Mouse (Mus musculus) urinary bladder, postnatal 10 days (tissue): Measurements from ENCODE around the gene Rhbdl1.
"Not testable (repeated sequence)": the region's sequence is repeated elsewhere in the genome, so short reads cannot be mapped to it uniquely, and the experiment has no call there.

Experiments
- DNase-seq: peaks from one replicate; pipeline ENCODE4 v3.0.0; 2022; ENCODE audit warnings: low spot score

Gene Rhbdl1

DNA sequence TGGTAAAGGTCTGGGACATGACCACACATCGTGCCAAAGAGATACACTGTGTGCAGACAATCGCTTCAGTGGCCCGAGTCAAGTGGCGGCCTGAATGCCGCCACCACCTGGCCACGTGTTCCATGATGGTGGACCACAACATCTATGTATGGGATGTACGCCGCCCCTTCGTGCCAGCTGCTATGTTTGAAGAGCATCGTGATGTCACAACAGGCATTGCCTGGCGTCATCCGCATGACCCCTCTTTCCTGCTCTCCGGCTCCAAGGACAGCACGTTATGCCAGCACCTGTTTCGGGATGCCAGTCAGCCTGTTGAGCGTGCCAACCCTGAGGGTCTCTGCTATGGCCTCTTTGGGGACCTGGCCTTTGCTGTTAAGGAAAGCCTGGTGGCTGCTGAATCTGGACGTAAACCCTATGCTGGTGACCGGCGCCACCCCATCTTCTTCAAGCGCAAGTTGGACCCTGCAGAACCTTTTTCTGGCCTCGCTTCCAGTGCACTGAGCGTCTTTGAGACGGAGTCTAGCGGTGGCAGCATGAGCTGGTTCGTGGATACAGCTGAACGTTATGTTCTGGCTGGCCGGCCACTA, 11.0 kb downstream of the Rhbdl1 start:
- DNase-seq, result no peak

DNA sequence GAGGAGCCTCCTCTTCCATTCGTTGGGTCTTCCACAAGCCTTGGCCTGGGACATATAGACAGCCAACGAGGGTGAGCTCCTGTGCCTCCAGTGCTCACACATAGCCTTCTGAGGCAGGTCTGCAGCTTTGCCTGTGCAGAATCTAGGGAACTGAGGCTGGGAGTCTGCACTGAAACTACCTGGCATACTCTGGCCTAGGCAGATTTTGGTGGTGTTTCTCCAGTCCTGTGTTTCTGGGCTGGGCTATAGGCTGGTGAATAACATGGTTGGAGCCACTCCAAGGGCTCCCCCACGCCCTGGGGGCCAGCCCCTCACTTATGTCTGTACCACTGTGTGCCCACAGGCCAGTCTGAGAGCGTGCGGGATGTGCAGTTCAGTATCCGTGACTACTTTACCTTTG, 11.8 kb downstream of the Rhbdl1 start:
- no peak for DNase-seq

DNA sequence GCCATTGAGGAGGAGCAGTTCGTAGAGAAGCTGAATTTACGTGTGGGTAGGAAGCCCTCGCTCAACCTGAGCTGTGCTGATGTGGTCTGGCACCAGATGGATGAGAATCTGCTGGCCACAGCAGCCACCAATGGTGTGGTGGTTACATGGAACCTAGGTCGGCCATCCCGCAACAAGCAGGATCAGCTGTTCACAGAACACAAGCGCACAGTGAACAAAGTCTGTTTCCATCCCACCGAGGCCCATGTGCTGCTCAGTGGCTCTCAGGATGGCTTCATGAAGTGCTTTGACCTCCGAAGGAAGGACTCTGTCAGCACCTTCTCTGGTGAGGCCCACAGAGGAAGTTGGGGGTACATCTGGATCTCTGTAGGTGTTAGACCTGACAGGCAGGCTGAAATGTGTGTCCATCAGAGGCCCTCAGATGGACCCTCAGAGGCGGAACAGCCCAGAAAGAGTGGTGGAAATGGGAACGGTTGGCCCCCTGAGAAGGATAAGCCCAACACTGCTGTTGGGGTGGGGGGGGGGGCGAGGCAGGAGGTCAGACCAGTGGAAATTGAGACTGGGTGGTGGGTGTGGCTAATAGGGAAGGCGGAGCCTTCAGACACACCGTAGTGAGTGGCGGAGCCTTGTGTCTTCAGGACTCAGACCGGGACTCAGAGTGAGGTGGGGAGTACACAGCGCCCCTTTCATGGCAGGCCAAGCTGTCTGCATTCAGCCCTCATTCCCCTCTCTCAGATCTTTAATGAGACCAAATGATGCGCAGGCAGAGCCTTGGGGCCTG, 12.5 kb downstream of the Rhbdl1 start:
- DNase-seq, result no peak

DNA sequence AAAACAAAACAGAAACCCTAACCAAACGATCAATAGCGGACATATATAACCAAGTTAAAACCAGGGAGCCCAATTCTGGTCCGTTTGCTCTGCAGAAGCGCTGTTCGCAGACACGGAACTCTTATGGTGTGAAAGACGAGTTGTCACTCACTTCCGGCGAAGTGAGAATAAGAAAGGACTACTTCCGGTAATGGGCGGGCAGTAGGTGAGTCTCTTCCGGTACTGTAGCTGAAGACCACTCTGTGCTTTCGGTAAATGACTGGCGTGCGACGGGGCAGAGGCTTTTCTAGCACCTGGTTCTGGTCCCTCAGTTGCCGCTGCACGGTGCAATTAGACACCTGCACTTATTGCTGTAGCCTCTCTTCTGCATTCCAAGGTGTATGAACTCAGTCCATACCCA, 13.6 kb downstream of the Rhbdl1 start, which contains the start of gene Wdr24:
TSS of gene Wdr24 (plus strand) at position 176 of the 400 bp plus-strand sequence.
- DNase-seq, result no peak

DNA sequence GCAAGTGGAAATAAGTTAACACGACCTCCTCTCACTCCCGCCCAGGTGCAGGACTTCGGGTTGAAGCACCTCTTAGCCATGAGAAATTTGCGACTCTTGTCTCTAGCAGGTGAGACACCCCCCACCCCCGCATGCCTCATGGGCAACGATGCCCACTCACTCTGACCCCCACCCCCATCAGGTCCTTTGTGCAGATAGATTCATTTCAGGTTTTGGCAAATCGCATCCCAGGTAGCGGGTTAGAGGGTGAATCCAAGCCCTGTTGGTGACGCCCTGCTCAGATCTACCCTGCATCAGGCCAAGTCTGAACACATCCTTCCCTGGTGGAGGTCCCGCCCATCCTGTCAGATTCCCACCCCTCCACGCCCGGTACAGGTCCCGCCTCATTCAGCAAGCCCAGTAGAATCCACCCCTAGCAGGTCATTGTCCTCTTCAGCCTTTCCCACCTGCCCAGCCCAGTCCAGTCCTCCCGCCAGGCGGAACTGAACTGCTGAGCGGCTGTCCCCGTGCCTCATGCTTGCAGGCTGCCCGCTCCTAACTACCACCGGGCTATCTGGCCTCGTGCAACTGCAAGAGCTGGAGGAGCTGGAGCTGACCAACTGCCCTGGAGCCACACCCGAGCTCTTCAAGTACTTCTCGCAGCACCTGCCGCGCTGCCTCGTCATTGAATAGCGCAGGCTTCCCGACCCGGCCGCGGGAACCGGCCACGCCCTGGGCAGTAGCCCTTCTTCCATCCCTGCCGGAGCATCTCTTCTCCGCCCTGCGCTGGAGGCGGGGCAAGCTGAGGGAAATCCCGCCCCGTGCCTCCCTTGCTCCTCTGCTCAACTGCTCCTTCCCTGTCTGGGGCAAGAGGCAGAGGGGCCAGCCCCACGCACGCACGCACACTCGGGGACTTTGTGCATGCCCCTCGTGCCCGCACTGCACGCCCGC, 18.0 kb downstream of the Rhbdl1 start:
- no peak for DNase-seq

DNA sequence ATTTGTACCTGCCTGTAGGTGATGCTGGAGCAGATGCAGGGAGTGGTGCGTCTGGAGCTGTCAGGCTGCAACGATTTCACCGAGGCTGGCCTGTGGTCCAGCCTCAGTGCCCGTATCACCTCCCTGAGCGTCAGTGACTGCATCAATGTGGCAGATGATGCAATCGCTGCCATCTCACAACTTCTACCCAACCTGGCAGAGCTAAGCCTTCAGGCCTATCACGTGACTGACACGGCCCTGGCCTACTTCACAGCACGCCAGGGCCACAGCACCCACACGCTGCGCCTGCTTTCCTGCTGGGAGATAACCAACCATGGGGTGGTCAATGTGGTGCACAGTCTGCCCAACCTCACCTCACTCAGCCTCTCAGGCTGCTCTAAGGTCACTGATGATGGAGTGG, 19.4 kb downstream of the Rhbdl1 start:
- DNase-seq, result no peak

DNA sequence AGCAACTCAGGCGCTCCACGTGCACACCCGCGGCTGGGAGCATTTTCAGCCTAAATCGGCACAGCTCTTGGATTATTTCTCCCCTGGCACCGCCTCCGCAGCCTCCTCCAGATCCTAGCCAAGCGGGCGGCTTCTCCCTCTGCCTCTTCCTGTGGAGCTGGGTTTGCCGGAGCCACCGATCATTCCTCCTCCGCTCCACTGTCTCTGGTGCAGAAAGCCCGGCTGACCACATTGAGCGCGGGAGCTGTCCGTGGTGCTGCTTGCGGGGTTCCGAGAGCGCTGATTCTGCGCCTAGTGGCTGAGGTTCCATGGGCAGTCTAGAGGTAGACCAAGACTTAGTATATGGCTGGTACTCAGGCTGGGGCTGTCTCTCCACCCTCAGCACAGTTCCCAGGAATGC, 23.6 kb downstream of the Rhbdl1 start:
- no peak for DNase-seq

DNA sequence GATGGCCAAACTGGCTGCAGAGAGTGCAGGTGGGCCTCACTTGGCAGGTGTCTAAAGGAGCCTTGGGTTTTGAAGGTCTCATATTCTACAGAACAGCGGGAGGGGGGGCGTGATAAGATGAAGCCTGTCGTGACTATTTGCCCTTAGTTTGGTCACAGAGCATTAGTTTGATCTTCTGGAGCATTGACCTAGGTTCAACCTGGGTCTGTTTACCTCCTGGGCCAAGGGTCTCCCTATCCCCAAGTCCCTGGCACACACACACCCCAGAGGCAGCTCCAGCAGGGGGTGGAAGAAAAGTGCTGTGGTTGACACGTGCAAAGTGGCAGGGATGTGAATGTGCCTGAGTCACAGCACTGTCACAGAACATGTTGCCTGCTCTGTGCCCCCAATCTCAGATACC, 26.2 kb downstream of the Rhbdl1 start:
- DNase-seq, result no peak

DNA sequence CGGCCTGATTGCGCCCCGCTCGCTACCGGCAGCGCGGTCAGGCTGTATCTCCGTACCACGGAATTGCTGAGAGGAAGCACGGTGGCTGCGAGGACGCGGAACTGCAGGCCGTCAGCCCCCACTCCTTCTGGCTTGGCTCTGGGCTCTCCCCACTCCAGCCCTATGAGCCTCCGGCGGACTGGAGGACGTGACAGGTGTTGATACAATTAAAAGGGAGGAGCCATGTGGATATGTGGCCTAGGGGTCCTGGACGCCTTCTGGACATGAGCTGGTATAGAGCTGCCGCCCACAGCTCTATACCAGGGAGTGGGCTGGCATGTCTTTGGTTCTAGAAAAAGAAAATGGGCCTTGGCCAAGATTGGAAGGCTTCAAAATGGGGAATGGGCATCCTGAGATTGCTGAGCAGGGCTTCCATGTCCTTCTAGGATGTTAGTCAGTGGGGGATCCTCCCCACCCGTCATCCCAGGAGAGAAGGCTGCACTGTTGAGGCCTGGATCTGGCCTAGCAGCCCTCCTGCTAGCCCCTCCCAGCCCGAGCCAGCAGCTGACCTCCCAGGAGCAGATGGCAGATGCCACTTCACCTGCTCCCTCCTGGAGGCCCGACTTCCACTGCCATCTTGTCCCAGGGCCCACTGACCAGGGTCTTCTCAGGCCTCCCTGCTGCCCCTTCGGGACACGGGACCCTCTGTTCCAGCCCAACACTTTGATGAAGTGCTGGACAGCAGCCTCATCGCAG, 27.3 kb downstream of the Rhbdl1 start:
- no peak for DNase-seq

DNA sequence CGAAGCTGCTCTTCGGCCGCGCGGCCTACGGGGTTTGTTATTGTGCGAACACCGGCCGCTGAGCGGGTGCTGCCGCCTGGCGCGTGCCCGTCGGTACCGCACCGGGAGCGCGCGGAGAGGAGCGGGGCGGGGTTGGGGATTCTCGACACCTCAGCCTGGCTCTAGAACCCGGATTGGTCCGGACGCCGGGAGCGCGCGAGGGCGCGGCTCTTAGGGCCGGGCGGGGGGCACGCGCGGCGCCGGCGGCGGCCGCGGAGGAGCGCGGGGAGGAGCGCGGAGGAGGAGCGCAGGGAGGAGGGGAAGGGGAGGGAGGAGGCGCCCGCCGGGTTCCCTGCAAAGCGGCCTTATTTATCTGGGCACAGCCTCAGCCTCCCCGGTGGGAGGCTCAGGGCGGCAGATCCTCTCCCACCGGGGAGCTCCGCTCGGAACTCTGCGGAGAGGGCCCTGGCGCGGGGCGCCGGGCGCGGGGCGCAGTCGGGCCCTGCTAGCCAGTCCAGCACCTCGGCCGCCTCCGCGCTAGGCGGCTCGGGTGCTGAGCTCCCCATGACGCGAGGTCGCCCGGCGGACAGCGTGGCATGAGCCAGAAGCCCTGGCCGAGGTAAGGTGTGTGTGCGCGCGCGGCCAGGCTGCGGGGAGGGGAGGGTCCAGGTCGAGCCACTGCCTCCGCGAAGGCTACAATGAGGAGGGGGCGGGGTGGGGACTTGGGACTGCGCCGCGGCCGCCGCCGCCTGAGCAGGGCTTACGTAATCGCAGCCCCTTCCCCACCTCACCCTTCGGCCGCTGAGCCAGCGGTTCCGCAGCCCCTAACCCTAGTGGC, 28.1 kb downstream of the Rhbdl1 start, which contains the start of gene Fbxl16:
TSS of gene Fbxl16 (plus strand) at position 297 of the 817 bp plus-strand sequence.
- no peak for DNase-seq

DNA sequence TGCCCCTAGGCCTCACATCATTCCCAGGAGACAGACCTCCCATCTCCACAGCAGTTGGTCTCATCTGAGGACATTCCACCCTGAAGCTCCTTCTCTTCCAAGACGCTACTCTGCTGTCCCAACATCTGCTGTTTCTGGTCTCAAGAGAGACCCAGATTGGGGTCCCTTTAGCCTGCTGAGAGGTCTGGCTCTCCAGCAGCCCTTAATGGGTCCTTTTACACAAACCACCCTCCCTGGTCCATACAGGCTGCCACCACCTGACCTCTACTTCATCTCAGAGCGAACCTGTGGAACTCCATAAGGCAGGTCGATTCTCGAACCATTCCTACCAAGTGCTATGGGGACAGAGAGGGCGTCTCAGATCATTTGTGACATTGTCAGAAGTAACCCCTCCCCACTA, 29.1 kb downstream of the Rhbdl1 start:
- DNase-seq, result no peak

DNA sequence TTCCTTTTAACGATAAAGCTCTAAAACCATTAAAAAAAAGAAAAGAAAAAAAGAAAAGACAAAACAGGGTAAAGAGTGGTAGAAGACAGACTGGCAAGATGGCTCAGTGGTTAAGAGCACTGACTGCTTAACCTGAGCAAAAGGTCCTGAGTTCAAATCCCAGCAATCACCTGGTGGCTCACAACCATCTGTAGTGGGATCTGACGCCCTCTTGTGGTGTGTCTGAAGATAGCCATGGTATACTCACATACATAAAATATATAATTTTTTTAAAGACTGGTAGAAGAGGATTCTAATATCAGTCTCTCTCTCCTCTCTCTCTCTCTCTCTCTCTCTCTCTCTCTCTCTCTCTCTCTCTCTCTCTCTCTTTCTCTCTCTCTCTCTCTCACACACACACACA, 29.6 kb downstream of the Rhbdl1 start:
- DNase-seq, result not testable (repeated sequence)

DNA sequence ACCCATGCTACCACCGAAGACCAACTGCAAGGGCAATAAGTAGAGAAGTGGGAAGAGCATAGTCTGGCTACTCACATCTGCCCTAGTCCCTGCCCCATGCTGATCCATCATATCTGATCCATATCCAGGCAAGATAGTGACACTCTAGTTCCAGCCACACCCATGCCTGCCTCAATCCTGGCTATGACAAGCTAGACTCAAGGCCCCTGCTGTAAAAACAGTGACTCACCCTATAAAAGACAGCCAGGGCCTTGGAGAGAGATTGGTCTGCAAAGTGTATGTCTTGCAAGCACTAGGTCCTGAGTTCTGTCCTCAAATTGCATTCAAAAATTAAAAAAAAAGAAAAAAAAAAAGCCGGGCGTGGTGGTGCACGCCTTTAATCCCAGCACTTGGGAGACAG, 30.6 kb downstream of the Rhbdl1 start:
- DNase-seq, result no peak

DNA sequence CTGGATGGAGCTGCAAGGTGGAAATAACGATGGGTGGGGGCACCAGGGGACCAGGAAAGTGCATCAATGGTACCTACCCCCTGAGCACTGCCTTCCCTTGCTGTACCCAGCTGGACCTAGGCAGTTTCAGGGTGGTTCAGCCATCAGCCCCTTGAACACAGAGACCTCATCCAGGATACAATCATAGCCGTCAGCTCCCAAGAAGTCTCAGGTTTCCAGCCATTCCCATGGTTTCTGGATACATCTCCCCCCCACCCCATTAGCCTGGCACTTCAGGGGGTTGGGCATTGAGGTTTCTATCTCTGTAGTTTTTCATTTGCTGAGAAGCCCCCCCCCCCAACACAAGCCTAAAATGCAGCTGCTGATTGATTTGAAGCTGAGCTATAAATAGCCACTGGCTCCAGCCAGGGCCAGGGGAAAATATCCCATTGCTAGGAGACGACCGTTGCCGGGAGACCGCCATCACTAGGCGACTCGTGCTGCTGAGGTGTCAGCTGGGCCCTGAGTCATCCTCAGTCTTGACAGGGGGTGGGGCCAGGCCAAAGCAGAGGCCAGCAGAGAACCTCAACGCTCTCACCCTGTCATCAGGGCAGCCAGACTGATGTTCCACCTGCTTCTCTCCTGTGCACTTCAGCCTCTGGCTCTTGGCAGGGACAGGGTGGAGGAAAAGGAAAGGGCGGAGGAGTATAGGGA, 34.1 kb downstream of the Rhbdl1 start:
- no peak for DNase-seq

DNA sequence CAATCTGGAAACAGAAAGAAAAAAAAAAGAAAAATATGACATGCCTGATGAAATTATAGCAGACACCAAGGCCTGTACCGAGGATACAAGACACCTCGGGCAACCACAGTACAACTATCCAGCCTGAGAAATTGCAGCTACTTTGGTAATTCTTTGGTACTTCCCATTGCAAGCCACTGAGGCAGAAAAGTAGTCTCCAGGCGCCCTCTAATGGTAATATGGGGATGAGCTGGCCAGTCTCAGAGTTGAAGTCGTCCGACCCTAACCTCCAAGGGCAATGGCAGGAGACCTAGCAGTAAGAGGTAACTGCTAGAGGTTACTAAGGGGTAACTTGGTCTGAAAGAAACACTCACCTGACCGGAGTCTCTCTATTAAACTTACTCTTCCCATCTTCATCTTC, 36.1 kb downstream of the Rhbdl1 start:
- no peak for DNase-seq

DNA sequence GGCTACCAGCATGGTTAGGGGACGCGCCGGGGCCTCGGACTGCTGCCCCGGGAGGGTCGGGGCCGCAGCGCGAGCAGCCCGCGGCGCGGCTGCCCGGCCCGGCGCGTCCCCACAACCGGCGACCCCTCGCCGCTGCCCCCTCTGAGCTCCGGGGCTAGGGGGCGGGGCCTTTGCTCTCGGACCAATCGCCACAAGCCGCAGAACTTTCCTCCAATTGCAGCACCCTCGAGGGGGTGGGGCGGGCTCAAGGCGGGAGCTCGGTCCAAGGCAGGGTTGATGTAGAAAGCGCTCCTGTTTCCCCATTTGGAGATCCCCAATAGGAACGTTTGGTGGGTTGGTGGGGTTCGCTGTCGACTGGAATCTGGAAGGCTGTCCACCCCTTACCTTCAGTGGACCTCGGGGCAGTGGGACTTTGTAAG, 40.1 kb downstream of the Rhbdl1 start, which contains the start of gene Metrn:
TSS of gene Metrn (minus strand) at position 186 of the 419 bp plus-strand sequence.
- no peak for DNase-seq

DNA sequence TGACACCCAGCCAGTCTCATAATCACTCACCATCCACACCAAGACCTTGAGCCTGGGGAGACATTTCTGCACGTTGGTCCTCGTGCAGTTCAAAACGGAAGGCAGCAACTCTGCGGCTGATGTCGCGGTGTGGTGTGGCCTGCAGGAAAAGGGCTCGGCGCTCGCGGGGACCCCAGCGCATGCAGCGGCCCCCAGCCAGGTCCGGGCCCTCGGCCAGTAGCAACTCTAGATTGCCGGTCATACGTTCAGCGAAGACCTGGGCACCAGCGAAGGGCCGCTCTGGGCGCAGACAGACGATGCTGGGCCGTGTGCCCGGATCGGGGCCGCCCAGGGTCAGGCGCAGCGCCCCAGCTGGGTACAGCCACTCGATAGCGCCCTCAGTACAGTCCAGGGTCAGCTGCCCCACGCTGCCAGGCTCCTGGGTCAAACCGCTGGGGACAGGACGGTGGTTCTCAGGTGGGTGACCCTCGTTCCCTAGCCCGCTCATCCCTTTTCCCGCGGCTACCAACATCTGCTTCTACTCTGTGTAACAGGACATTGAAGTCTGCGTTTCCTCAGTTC, 40.8 kb downstream of the Rhbdl1 start:
- no peak for DNase-seq

DNA sequence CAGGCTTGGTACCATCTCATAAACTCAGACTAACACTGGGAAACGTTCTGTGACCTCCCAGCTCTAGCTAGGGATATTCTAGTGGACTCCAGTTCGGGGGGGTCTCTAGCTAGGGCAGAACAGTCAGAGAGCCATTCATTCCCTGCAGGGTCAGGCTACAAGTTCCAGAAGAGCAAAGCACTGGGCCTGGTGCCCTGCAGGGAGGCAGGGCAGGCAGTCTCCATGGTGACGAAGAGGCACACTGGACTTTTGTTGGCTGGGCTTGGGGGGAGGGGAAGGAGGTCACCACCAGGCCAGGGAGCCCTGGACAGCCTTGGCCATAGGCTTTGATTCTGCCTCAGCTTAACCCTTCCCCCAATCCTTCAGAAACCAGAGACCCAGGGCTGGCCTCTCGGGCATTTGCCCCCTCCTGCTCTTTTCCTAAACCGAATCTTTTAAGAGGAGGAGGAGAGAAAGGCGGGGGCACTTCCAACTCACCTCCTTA, 41.4 kb downstream of the Rhbdl1 start, which contains the start of gene AC134908.4:
TSS of gene AC134908.4 (minus strand) at position 51 of the 484 bp plus-strand sequence.
- no peak for DNase-seq

DNA sequence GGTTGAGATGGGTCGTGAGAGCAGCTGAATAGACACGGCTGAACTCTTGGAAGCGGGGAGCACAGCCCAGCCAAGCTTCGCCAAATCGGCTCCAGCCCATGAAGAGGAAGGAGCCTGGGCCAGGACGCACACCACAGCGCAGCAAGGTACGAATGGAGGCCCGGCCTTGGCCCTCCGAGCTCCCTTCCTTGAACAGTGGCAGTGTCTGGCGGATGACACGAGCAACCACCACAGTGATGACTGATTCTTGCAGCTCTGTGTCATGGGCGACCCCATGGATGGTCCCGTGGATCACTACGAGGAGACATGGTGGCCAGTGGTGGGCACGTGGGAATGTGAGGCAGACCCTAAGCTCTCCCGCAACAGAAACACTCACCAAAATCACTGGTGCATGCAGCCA, 42.1 kb downstream of the Rhbdl1 start:
- DNase-seq, result no peak

DNA sequence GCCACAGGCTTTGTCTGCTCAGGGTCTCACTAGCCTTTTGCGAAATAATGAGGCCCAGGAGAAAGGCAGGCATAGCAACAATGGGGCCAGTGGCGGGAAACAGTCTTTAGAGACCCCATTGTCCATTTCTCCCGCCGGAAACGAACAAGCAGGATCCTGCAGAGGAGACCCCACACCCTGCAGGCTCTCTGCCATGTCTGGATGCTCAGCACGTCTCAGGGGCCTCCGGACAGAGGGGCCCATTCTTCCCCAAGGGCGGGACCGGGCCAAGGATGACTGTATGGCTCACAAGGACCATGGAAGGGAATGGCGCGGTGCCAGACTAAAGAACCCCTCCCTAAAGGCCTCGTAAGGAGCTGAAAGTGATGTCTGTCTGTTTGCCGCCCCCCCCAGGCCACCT, 42.9 kb downstream of the Rhbdl1 start:
- no peak for DNase-seq
